Mouse (Mus musculus) liver, embryonic 15.5 days (tissue): ENCODE results near the gene Cdc42bpa. TPM values are rescaled to one million over a fixed set of nuclear protein-coding genes. Genes with fewer than 3 reads are reported as not detected.

Source experiments
- ATAC-seq: fragments of 200-750 bp; cut with Nextera tagmentation; 2 replicates; pipeline ENCODE4 v1.8.0; 2017; ENCODE audit warnings: moderate number of reproducible peaks, mild to moderate bottlenecking, moderate library complexity; ENCODE audit not compliant: insufficient read depth
- H3K27ac ChIP-seq: fragments of 300-500 bp; sonication (generic); replicated peaks from 2 replicates; pipeline ENCODE4 v1.5.1; 2015; ENCODE audit warnings: mild to moderate bottlenecking, inconsistent platforms
- H3K27me3 ChIP-seq: fragments of 300-500 bp; sonication (generic); 2 replicates; pipeline ENCODE4 v1.6.1; 2015; ENCODE audit warnings: mild to moderate bottlenecking, inconsistent platforms
- H3K36me3 ChIP-seq: fragments of 300-500 bp; sonication (generic); replicated peaks from 2 replicates; pipeline ENCODE4 v1.6.1; 2015; ENCODE audit warnings: moderate library complexity, mild to moderate bottlenecking, inconsistent platforms
- H3K4me1 ChIP-seq: fragments of 300-500 bp; sonication (generic); replicated peaks from 2 replicates; pipeline ENCODE4 v1.6.1; 2015; ENCODE audit warnings: inconsistent platforms
- H3K4me2 ChIP-seq: fragments of 300-500 bp; sonication (generic); 2 replicates; pipeline ENCODE4 v1.6.1; 2015; ENCODE audit warnings: moderate library complexity, mild to moderate bottlenecking, inconsistent platforms
- H3K4me3 ChIP-seq: fragments of 300-500 bp; sonication (generic); replicated peaks from 2 replicates; pipeline ENCODE4 v1.5.1; 2015; ENCODE audit warnings: mild to moderate bottlenecking, inconsistent platforms
- H3K9ac ChIP-seq: fragments of 300-500 bp; sonication (generic); 2 replicates; pipeline ENCODE4 v1.6.1; 2015; ENCODE audit warnings: moderate library complexity, mild to moderate bottlenecking, inconsistent platforms
- H3K9me3 ChIP-seq: fragments of 300-500 bp; sonication (generic); replicated peaks from 2 replicates; pipeline ENCODE4 v1.6.1; 2016; ENCODE audit warnings: inconsistent platforms
- WGBS: fragments of 180-500 bp; shearing (Covaris S2); methylation state at CpG from one replicate; pipeline ENCODE4 v1.1.7; 2015; ENCODE audit warnings: mixed read lengths; ENCODE audit not compliant: insufficient replicate concordance; 5-methylcytosine and 5-hydroxymethylcytosine counted together
- polyA plus RNA-seq: library from polyadenylated mRNA; unstranded; fragments of >200 nt; fragmentation: Nextera tagmentation; extraction: Ambion mirVana; gene quantifications from 2 replicates; pipeline ENCODE4 v1.2.1, GENCODE M21; 2015

Gene Cdc42bpa
- polyA plus RNA-seq, 1 experiment from 2014 or later = 8.8 TPM

DNA sequence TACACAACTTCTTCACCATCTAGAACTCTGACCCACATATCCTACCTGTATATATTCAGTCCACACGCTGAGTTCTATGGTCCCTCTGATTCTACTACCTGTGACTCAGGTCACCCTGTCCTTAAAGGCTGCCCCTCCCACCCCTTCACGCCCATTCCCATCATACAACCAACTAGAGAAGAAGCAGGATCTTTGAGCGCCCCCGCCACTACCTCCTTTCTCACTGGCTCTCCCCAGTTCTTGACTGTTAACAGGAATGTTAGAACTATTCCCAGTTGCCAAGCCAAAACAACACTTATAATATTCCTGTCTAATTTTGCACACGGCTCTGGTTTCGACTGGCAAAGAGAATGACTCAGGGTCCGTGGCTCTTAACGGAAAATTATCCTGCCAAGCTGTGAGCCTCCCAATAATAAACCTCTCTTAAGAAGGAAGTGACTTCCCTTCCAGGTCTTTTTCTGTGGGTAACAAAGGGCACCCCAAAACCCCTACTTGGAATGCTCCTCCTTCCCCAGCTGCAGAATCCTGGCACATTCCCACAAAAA lies 233.2 kb downstream of the Cdc42bpa start:
- H3K9me3 ChIP-seq = no peaks in the 10 kb centered on the region
- no peak overlapping the region for H3K9ac ChIP-seq
- H3K4me2 ChIP-seq = no peak overlapping the region
- H3K4me3 ChIP-seq = no peak overlapping the region
- H3K27me3 ChIP-seq = no peaks in the 10 kb centered on the region
- H3K27ac ChIP-seq = no peak overlapping the region
- ATAC-seq = no peak
- WGBS = 71% methylated on average over 8 of the region's 8 CpGs
- H3K36me3 ChIP-seq = no peaks in the 10 kb centered on the region
- H3K4me1 ChIP-seq = peaks cover 41% of the 10 kb centered on the region

DNA sequence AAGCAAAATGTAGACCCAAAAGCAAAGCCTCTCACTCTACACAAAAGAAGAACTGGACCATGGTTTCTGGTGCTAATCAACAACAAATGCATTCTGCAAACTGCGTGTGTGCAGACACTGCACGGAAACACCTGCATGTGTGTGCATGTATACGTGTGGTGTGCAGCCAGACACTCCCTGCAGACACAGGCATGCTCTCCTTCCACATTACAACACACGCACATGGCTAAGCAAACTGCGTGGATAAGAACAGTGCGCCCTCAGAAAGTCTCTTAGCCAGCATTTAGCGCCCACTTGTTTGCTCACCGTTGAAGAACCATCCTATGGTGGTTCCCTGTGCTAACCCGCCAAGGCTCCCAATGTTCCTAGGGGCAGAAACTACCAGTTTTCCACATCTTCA lies 233.8 kb downstream of the Cdc42bpa start:
- ATAC-seq = no peak

DNA sequence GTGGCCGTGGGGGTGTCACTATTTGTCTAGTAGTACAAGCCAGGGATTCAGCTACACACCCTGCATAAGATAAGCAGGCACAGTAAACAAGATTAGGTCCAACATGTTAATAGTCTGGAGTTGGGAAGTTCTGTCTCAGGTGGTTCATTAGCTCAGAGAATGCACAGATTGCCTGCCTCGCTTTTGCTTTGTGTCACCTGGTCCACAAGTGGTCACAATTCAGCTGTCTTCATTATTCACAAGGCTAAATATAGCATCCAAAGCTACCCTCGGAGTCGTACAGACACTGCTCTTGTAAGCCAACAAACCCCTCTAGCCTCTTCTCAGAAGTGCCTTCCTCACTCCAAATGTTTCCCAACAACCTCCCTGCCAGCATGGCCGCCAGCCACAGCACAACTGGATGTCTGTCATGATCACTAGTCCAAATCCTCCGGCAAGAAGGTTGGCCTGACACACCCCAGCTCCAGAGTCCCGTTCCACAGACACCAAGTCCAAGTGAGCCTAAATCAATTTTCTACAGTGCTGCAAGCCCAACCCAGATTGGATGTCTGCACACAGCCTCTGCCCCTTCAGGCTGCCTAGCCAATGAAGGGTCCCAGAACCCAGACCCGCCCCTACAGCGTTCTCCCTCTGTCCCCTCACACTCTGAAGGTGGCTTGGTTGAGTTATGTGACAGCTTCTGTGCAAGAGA lies 234.7 kb downstream of the Cdc42bpa start:
- Histone ChIP-seq H3K27me3 (no peaks in the 10 kb centered on the region; the same call in 1 of the 2 replicates), H3K9ac (peak overlapping the region; percentile 66), H3K9me3 (no peaks in the 10 kb centered on the region), H3K27ac (peak overlapping the region; percentile 74), H3K4me1 (peaks cover 41% of the 10 kb centered on the region), H3K36me3 (no peaks in the 10 kb centered on the region), H3K4me3 (peak overlapping the region; percentile 76), H3K4me2 (peak overlapping the region; percentile 97)
- WGBS = 18% methylated on average over 9 of the region's 9 CpGs
- peak; percentile 23 for ATAC-seq

More for the DNA sequence above, 233.8 kb downstream of the Cdc42bpa start:
- no peak overlapping the region for H3K9ac ChIP-seq
- 0 out of 2 replicates have a peak overlapping the region, but pooled peaks have one; percentile 42 for H3K27ac ChIP-seq
- H3K9me3 ChIP-seq = no peaks in the 10 kb centered on the region
- H3K36me3 ChIP-seq = no peaks in the 10 kb centered on the region
- no peaks in the 10 kb centered on the region; the same call in 1 of the 2 replicates for H3K27me3 ChIP-seq
- 77% methylated on average over 9 of the region's 9 CpGs for WGBS
- H3K4me2 ChIP-seq = peak overlapping the region; percentile 97
- H3K4me1 ChIP-seq = peaks cover 41% of the 10 kb centered on the region
- H3K4me3 ChIP-seq = no peak overlapping the region

GRCm38 (mm10) chr1:180195703-180196381 lies 235.6 kb downstream of the Cdc42bpa start:
- peak overlapping the region; percentile 76 for H3K4me3 ChIP-seq
- H3K27ac ChIP-seq = peak overlapping the region; percentile 74
- H3K9me3 ChIP-seq = no peaks in the 10 kb centered on the region
- peaks cover 41% of the 10 kb centered on the region for H3K4me1 ChIP-seq
- H3K9ac ChIP-seq = peak overlapping the region; percentile 66
- H3K4me2 ChIP-seq = peak overlapping the region; percentile 97
- ATAC-seq = peak; percentile 99
- no peaks in the 10 kb centered on the region for H3K36me3 ChIP-seq
- H3K27me3 ChIP-seq = no peaks in the 10 kb centered on the region; the same call in 1 of the 2 replicates
- under 1% methylated on average over 57 of the region's 57 CpGs for WGBS

- peak overlapping the region; percentile 97 for H3K4me2 ChIP-seq
- H3K9ac ChIP-seq = peak overlapping the region; percentile 51
- H3K4me3 ChIP-seq = peak overlapping the region; percentile 76
- peaks cover 41% of the 10 kb centered on the region for H3K4me1 ChIP-seq
- H3K9me3 ChIP-seq = no peaks in the 10 kb centered on the region
- no peak for ATAC-seq
- no peaks in the 10 kb centered on the region; the same call in 1 of the 2 replicates for H3K27me3 ChIP-seq
- WGBS = 85% methylated on average over 9 of the region's 9 CpGs
- H3K36me3 ChIP-seq = no peaks in the 10 kb centered on the region
- 0 out of 2 replicates have a peak overlapping the region, but pooled peaks have one; percentile 55 for H3K27ac ChIP-seq
Measured at GRCm38 (mm10) chr1:180196508-180196907, 236.2 kb downstream of the Cdc42bpa start.

DNA sequence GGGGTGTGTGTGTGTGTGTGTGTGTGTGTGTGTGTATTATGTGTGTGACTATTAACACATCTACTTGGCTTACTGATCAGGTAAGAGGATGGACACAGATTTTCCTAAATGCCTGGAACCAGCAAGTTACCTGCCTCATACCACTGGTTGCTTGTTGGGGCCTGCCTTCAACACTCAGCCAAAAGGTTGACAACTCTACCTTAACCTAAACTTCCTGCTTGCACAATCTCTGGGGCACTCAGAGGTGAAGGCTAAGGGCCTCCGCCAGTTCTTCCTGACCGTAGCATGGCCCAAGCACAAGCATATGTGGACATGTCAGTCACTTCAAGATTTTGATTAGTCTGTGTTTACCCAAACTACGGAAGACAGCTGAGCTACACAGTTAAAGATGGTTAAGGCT lies 237.7 kb downstream of the Cdc42bpa start:
- Histone ChIP-seq H3K36me3 (no peaks in the 10 kb centered on the region), H3K9me3 (no peaks in the 10 kb centered on the region), H3K4me1 (peaks cover 31% of the 10 kb centered on the region), H3K4me2 (no peak overlapping the region), H3K4me3 (no peak overlapping the region), H3K27me3 (no peaks in the 10 kb centered on the region; the same call in 1 of the 2 replicates), H3K9ac (no peak overlapping the region), H3K27ac (no peak overlapping the region)
- WGBS = 69% methylated on average over 3 of the region's 3 CpGs
- no peak for ATAC-seq

GRCm38 (mm10) chr1:180198959-180199714 lies 238.9 kb downstream of the Cdc42bpa start, which contains the start of gene Coq8a:
Gene Coq8a, minus strand, starts transcription at chr1:180199602.
- no peak within 1 kb of the TSS for H3K9ac ChIP-seq
- ATAC-seq = no peak
- H3K4me3 ChIP-seq = no peak within 1 kb of the TSS
- H3K4me2 ChIP-seq = no peak within 1 kb of the TSS
- WGBS = 25% methylated on average over 4 of the region's 4 CpGs
- H3K4me1 ChIP-seq = peaks cover 21% of the 10 kb centered on the region
- H3K9me3 ChIP-seq = no peaks in the 10 kb centered on the region
- no peaks in the 10 kb centered on the region for H3K36me3 ChIP-seq
- no peaks in the 10 kb centered on the region; the same call in 1 of the 2 replicates for H3K27me3 ChIP-seq
- H3K27ac ChIP-seq = no peak within 1 kb of the TSS

DNA sequence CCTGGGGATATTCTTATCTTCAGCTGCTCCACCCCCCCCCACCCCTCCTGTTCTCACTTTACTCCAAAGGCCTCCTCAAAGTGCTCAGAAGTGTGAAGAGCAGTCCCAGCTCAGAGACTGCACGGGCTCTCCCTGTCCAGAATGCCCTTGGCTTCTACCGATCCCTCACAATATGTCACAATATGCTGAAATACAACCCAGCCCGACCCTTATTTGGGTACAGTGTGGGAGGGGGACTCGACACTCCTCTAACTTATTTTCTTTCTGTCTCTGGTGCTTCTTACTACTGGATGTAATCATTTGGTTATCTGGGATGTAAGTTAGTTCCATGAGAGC lies 239.4 kb downstream of the Cdc42bpa start:
- Histone ChIP-seq H3K9ac (no peak overlapping the region), H3K27me3 (no peaks in the 10 kb centered on the region; the same call in 1 of the 2 replicates), H3K4me3 (no peak overlapping the region), H3K36me3 (no peaks in the 10 kb centered on the region), H3K4me2 (no peak overlapping the region), H3K9me3 (no peaks in the 10 kb centered on the region), H3K27ac (no peak overlapping the region), H3K4me1 (peaks cover 18% of the 10 kb centered on the region)
- ATAC-seq = no peak
- WGBS = 45% methylated on average over 4 of the region's 4 CpGs

DNA sequence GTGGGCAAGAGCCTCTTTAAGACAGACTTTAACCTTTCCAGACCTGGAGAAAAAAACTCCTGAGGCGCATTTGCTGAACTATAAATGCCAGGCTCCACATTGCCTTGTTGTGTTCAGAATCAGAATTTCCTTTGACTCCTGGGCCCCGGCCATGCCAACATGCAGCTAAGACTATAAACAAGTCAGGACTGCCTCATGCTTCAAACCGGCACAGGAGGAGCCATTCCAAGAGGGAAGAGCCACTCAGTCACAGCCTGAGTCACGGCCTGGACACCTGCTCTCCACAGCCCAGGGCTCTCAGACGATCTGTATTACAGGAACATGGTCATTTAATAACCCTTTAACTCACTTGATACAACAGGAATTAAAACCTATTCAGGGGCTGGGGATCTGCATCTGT lies 240.4 kb downstream of the Cdc42bpa start:
- no peak for ATAC-seq
- no peak overlapping the region for H3K4me2 ChIP-seq
- WGBS = 69% methylated on average over 5 of the region's 5 CpGs

DNA sequence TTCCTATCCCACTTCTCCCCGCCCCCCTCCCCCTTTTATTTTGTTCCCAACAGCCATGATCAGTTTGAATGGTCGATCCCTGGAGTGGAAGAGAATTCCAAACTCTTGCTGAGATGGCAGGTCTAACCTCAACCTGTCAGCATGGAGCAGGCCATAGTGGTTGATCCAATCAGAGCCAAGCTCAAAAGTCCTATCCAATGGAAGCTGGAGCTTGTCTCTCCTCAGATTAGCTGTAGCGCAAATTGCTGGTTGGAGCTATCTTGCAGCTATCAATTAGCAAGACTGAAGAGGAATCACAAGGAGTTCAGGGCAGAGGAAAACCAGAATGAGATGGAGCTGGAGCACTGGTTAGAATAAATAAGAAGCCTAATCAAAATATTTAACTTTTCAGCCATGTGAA lies 248.1 kb downstream of the Cdc42bpa start:
- Histone ChIP-seq H3K36me3 (no peaks in the 10 kb centered on the region), H3K4me1 (peaks cover 6% of the 10 kb centered on the region; the same call in 1 of the 2 replicates), H3K9me3 (no peaks in the 10 kb centered on the region), H3K4me3 (no peak overlapping the region), H3K27ac (no peak overlapping the region), H3K4me2 (no peak overlapping the region), H3K9ac (no peak overlapping the region), H3K27me3 (no peaks in the 10 kb centered on the region)
- ATAC-seq = no peak
- WGBS = 72% methylated on average over 3 of the region's 3 CpGs

More for the DNA sequence above, 240.4 kb downstream of the Cdc42bpa start:
- no peak overlapping the region for H3K27ac ChIP-seq
- no peaks in the 10 kb centered on the region; the same call in 1 of the 2 replicates for H3K27me3 ChIP-seq
- H3K4me1 ChIP-seq = peaks cover 7% of the 10 kb centered on the region
- H3K9me3 ChIP-seq = no peaks in the 10 kb centered on the region
- H3K4me3 ChIP-seq = no peak overlapping the region
- no peak overlapping the region for H3K9ac ChIP-seq
- no peaks in the 10 kb centered on the region for H3K36me3 ChIP-seq
